Mouse (Mus musculus) B cell, adult (primary cell): Measurements from ENCODE around the gene Gm20916. TPM values are rescaled to one million over a fixed set of nuclear protein-coding genes. Genes with fewer than 3 reads are reported as not detected.

Experiments used
- total RNA-seq: library from RNA; stranded (reverse); gene quantifications from 4 replicates; pipeline ENCODE4 v1.2.4, GENCODE M21; 2023; ENCODE audit not compliant: inconsistent age

The Gm20916 gene
- total RNA-seq, result not detected in 4 replicates

GRCm38 (mm10) chrY:79319265-79319664 is at the start of gene Gm20916:
Gene Gm20916, plus strand, starts transcription at chrY:79319565.

Other genes starting within 250 kb of the Gm20916 start
- gene Gm20917, start 168.4 kb upstream of the Gm20916 start, total RNA-seq, result not detected in 4 replicates